Mouse (Mus musculus) thymus, adult 2 months (tissue): ENCODE results near the gene Atrnl1.

Experiments
- CTCF ChIP-seq: fragments of 200-500 bp; IDR thresholded peaks from 2 replicates; pipeline ENCODE4 v1.5.1; 2012; ENCODE audit warnings: mild to moderate bottlenecking, control low read depth, low read length, moderate library complexity, borderline replicate concordance; ENCODE audit not compliant: control insufficient read depth, poor library complexity, insufficient read depth; ENCODE audit errors: extremely low read depth
- POLR2A ChIP-seq: fragments of 200-500 bp; IDR thresholded peaks from 2 replicates; pipeline ENCODE4 v1.6.1; 2012; ENCODE audit warnings: mild to moderate bottlenecking, low read length, control low read depth, moderate library complexity; ENCODE audit not compliant: control insufficient read depth, poor library complexity, insufficient read depth; ENCODE audit errors: extremely low read depth

DNA sequence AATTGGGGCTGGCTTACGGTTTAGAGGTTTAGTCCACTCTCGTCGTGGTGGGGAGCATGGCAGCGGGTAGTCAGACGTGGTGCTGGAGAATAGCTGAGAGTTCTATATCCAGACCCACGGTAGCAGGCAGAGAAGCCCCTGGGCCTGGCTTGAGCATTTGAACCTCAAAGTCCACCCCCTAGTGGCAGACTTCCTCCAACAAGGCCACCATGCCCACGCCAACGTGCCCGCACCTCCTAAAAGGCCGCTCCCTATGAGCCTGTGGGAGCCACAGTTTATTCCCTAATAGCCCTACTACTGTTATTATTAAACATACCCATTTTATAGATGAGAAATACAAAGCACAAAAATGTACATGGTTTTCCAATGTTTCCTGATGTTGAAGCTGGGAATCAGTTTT is 19.2 kb upstream of the Atrnl1 start:
- TF ChIP-seq CTCF (no peak), POLR2A (no peak)
